Mouse (Mus musculus): ENCODE results near the gene D930007J09Rik. TPM values are rescaled to one million over a fixed set of nuclear protein-coding genes. Genes with fewer than 3 reads are reported as not detected.
A peak's percentile ranks its signal among the peaks of the same experiment; 100 is the strongest.

Gene D930007J09Rik
- 1 to 10 TPM; 1.2 to 2.4 TPM for total RNA-seq (2021)
- long read RNA-seq, experiment 1 = 0 reads
- long read RNA-seq, experiment 2 = 0 reads

DNA sequence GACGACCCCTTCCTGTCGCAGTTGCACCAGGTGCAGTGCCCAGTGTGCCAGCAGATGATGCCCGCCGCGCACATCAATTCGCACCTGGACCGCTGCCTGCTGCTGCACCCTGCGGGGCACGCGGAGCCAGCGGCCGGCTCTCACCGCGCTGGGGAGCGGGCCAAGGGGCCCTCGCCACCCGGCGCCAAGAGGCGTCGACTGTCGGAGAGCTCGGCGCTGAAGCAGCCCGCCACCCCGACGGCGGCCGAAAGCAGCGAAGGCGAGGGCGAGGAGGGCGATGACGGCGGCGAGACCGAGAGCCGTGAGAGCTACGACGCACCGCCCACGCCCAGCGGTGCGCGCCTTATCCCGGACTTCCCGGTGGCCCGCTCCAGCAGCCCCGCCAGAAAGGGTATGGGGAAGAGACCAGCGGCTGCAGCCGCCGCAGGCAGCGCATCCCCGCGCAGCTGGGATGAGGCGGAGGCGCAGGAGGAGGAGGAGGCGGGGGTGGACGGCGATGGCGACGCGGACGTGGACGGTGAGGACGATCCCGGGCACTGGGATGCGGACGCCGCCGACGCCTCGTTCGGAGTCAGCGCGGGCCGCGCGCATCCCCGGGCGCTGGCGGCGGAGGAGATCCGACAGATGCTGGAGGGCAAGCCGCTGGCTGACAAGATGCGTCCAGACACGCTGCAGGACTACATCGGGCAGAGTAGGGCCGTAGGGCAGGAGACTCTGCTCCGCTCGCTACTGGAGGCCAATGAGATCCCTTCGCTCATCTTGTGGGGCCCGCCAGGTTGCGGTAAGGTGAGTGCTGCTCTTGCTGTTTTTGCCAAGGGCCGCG is at the start of gene D930007J09Rik:
D930007J09Rik (minus strand) TSS at position 591 of the 823 bp plus-strand sequence.
- DNase-seq (ENCODE audit: low spot score in 2 of 2) = peak; percentile 31 to 55

DNA sequence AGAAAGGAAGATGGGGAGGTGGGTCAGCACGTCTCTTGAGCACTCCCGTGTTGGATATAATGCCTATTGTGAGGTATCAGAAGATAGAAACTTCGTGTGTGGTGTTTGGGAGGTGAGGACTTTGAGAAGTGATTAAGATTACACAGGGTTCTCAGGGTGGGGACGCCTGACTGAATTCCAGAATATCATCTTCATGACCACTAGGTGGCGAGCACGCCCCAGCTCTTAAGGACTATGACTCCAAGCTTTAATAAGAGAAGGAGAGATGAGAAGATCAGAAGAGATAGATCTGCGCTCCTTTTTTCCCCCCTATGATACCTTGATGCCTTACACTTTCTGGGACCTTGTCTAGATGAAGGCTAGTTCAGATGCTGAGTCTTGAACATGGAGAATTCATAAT is 49.3 kb upstream of the D930007J09Rik start:
- DNase-seq (ENCODE audit: low spot score in 2 of 2) = peak in 1 of 2 experiments; percentile 46

DNA sequence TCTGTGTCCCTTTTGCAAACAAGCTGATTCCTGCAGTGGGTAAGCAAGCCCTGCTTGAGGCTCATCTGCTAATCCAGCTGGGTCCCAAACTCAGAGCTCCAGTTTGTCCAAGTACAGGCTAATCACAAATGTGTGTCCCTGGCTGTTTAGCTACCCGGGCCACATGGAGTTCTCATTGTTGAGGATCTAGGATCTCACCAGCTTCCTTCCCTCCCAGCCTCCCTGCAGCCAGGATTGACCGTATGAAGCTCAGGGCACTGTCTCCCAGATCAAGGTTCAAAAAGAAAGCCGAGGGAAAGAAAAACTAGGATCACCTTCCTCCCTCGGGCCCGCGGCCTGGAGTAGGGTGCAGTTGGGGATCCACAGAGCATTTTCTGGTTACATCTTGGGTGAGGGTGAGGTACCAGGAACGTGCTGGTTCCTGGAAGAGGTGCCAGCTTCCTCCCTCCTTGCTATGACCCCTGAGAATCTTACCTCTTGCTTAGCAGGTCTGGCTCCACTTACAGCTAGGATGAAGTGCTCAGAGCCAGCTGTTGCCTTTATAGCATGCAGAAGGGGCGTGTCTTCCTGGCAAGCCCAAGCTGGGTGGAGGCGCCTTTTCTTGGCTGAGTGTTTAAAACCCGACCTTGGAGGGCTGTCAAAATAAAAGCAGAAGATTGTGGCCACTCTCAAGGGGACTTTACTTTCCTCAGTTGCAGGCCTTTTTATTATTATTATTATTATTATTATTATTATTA is 48.2 kb upstream of the D930007J09Rik start, which contains the start of gene Serpinb1a:
Serpinb1a (minus strand) TSS at position 518 of the 737 bp plus-strand sequence.
- DNase-seq (ENCODE audit: low spot score in 2 of 2) = no peak

DNA sequence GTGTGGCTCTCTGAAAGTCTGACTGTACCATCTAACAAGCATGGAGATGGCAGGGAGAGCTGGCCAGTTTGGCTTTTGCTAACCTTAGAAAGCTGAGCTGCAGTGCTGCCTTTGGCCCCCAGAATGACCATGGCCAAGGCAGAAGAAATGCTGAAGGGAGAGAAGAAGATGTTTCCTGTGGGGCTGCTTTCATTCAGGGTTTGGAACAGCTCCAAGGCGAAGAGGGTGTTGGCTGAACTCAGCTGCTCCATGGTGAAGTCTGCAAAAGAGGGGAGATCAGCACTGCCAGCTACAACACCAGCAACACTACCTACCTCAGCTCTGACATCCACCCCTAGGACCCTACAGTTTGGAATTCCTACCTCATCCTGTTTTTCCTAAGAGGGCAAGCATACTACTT is 47.5 kb upstream of the D930007J09Rik start:
- no peak for DNase-seq (ENCODE audit: low spot score in 2 of 2)

DNA sequence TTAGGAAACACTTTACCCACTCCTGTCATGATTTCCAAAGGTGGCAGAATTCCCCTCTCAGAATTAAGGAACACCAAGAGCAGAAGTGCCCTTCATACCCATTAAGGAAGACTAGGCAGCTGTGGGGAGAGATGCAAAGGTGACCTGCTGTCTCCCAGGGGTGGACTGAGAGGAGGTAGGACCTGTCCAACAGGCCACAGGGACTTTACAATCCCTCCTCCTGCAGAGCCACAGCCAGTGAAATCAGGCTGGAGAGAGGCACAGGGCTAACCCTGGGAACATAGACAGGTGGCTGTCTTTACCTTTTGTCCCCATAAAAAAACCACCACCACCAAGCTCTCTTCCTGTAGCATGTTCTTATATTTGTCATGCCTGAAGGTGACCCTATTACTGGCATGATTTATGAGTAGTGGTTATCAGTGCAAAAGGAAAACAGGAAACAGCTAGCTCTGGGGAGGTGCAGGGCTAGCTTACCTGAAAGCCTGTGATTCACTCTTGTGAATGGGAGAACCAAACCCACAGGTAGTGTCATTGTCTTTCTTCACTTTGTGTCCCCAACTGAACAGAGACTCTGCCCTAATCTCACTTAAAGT is 47.0 kb upstream of the D930007J09Rik start:
- no peak for DNase-seq (ENCODE audit: low spot score in 2 of 2)

DNA sequence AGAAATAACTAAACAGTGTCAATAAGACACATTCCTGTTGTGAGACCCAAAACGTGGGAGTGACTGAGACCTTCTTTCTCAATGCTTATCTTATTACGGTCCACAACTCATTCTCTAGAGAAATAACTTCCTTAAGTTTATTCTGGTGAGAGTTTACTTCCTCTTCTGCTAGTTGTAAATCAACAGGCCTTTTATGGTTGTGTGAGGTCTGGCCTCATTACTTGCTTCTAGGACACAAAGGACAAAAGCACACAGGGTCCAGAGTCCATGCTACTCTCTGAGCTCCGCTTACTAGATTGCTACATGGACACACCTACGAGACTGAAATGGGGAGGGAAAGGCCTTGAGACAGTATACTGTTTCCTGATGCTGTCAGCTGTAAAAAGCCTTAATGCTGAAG is 46.4 kb upstream of the D930007J09Rik start:
- DNase-seq (ENCODE audit: low spot score in 2 of 2) = no peak

DNA sequence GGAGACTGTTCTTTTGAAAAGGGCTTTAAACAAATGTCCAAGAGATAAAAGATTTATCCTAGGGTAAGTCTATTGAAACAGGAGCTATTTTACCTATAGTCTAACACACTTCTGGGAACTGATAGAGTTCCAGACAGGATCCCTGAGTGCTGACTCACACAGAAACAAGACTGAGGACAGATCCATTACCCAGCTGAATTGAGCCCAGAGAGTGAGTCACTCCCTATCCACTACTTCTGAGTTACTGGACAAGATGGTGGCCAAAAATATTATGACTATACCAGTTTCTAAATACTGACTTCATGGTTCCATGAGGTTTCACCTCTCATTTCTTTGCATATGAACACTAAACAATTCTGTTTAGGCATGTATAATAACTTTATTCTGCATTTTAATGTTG is 43.6 kb upstream of the D930007J09Rik start:
- DNase-seq (ENCODE audit: low spot score in 2 of 2) = no peak

DNA sequence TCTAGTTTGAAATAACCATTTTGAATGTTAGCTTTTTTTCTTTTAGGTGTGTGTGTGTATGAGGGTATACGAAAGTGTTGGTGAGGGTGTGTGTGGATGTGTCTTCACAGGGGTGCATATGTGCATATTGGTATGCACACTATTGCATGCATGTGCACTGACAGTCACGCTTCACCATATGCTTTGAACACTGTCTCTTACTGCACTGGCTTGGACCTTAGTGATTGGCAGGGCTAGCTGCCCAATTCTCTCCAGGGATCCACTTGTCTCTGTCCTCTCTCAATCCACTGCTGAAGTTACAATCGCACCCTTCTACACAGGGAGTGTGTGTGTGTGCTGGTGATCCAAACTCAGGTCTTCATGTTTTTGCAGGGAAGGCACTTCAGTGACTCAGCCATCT is 38.7 kb upstream of the D930007J09Rik start:
- no peak for DNase-seq (ENCODE audit: low spot score in 2 of 2)

DNA sequence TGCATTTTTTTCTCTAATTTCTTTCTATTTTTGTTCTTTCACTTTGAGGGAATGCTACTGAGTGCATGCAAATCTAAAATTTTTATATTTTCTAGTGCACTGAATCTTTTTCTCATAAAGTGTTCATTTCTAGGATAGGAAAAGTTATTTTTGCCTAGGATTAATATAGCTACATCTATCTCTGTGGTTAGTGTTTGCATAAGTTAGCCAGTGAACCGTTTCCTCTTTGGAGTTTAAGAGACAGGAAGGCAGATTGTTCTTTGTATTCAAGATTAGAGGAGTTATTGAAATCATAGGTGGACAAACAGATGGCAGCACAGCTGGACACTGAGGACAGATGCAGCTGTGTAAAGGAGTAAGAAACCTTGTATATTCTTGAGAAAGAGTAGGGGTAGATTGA is 36.7 kb upstream of the D930007J09Rik start:
- no peak for DNase-seq (ENCODE audit: low spot score in 2 of 2)

DNA sequence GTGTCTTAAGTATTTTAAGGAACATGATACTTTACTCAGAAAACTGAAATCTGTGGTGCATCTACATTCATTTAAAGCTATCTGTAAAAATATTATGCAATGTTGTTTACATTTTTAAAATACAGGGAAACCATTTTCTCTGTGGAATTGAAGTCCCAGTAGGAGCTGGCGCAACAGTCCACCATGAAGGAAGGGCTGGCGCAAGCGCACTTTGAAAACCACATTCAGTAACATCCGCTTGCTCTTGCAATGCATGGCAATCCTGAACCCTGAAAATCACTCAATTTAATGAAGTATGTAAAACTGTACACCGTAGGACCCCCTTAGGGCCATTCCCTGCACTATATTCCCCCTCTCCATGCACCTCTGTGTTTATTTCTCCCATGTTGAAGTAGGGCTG is 31.9 kb upstream of the D930007J09Rik start:
- DNase-seq (ENCODE audit: low spot score in 2 of 2) = no peak

DNA sequence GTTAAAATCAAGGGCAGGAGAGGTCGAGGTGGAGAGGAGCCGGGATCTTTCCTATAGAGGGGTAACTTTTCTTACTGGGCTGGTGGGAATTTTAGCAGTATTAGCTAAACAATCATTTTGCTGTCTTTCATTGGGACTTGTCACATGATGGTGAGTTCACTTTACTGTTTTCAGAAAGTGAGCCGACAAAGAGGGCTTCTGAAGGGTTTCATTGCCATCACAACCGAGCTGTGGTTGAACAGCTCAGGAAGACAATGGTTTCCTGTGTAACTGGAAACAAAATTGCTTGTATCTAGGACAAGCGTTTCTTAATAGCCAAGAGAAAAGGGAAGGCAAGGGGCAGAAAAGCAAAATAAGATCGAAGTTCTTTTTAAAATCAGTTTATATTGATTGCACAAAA is 30.6 kb upstream of the D930007J09Rik start:
- no peak for DNase-seq (ENCODE audit: low spot score in 2 of 2)

DNA sequence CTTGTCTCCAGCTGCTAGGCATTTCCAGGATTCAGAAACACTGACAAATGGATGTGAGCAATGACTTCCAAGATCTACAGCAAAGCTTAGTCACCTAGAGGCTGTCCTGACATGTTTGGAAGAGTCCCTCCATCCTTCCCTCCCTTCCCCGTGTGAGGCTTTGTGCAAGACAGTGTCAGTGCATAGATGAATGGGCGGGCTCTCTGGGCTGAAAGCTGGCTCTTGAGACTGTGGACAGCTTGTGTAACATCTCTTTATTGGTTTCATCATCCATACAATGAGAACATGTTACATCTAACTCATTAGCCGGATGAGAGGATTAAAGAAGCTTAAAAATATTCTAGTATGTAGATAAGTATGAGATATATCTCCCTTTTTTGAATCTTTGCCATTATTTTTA is 30.1 kb upstream of the D930007J09Rik start:
- no peak for DNase-seq (ENCODE audit: low spot score in 2 of 2)

DNA sequence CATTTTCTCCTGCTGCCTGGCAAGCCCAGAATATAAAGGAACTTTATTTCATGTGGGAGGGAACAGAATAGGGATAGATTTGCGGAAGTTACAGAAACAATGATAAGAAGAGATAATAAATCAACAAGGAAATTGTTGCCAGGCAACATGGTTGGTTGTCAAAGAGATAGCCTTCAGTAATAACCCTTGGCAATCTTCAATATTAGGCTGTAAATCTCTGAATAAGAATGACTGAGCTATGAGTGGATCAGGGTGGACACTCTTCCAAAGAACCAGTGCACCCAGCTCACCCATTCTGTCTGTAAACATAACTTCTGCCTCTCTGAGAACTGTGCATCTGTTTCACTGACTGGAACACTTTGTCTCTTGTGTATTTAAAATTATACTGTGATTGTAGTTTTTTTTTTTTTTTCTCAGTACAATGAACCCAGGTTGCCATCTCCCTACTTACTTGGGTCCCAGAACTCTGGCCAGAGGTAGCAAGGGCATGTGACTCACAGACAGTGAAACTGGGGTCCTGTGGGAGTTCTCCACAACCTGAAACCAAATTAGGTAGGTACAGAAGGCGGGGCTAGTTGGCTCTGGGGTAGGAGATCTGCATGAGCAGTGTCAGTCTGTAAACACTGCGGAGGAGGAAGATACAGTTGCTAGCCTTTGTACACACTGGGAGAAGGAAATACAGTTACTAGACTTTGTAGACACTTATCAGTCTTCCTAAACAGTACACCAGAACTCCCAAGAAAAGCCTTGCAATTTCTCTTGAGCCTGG is 29.0 kb upstream of the D930007J09Rik start:
- DNase-seq (ENCODE audit: low spot score in 2 of 2) = no peak

DNA sequence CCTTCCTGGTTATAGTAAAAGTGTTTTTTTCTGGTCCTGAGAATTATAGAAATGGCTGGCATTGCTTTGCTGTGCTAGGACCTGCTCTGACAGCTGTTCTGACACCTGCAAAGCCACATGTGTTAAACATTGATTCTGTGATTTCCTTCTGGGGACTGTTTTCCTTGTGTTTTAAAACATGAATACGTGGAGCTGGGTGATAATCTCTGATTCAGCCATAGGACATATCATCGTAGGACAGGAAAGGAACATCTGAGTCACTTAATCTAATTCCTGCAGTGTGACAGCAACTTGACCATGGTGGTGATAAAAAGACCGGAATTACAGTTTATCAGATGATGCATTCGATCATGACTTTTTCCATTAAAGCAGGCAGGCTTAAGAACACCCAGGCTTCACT is 26.2 kb upstream of the D930007J09Rik start:
- DNase-seq (ENCODE audit: low spot score in 2 of 2) = no peak

DNA sequence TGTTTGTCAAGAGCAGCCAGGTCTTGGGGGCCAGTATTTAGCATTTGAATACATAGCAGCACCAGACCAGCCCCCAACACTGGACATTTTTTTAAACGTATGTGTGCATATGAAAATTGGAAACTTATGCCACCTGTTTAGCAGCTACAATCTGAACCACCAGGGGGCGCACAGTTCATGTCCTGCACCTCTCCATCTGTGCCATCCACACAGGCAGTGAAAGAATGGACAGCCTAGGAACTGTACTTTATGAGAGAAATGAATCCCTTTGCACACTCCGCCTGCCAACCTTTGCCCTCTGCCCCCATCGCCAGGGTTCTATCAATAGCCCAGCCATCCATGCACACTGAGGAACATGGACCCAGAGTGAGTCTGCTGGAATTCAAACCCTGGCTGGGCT is 25.3 kb upstream of the D930007J09Rik start:
- DNase-seq (ENCODE audit: low spot score in 2 of 2) = peak in 1 of 2 experiments; percentile 31

DNA sequence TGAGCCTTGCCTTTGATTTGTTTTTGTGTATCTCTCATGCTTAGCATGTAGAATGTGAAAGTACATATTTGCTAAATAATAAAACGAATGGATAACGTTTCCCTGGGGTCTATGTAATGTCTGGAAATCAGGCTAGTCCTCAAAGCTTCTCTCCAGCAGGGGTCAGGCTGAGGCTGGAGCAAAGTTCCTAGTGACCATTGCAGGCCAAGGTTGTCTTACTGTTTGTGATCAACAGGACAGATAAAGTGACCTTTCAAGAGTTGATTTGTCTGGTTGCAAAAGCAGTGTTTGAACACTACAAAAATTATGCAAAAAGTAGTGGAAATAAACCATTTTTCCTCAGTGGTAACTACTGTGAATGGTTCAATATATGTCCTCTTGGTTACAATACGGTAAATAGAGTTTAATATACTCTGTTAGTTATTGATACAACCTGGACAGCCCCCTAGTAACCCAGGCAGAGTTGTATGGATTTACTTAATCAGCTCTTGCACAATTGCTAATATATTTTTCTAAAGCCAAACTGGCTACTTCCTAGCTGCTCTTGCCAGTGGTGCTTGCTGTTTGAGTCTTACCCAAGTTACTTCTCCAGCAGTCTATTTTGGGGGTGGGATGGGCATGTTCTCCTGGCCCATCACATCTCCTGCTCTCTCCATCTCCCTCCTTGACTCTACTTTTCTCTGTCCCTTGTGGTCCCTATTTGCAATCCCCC is 24.6 kb upstream of the D930007J09Rik start:
- DNase-seq (ENCODE audit: low spot score in 2 of 2) = no peak

DNA sequence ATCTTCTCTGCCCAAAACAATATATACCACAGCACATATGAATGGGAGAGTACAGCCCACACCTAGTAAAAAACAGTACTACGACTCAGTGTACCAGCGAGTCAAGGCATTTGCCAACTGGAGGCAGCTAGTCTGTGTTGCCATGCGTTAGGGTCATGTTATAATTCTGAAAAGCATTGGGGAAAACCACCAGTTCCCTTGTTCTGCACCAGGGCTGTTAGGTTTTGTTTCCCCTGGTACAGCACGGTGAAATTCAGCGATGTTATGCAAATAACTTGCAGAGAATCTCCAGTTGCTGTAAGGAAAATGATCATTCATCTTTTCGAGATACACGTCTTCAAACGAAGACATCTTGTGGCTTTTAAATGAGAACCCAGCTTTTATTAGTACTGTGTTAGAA is 22.9 kb upstream of the D930007J09Rik start:
- DNase-seq (ENCODE audit: low spot score in 2 of 2) = no peak

DNA sequence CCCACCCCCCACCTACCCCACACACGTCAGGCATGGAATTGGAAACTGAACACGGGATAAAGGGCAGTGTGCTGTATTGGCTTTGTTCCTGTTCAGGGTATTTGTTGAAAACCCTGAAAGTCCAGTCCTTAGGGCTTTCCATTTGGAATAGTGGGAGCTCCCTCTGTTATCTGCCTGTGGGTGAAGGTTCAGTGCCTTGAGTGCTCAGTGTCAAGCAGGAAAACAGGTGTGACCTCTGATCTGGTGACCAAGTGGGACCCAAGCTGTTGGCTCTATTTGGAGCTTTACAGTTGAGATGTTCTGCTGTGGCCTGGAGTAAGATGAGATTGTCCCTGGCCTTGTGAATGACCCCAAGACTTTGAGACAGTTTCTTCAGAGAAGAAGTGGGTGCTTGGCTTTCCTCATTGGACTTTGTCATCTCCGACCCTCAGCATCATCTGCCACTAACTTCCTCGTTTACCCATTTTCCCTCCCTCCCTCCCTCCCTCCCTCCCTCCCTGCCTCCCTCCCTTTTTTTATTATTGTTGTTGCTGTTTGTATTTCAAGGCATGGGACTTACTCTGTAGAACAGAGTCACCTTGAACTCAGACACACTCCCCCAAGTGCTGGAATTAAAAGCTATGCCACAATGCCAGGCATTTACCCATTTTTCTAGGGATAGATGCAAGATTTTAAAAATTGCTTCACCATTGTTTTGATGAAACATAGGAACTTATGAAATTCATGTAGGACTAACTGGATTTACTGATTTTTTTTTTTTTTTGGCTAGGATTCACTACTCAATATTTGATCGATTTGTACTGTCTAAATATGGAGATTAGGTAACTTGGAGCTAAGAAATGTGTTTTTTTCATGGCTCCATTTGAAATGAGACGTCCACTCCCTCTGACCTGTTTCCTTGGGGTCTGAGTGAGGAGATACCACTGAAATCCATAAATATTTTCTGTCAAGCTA is 22.0 kb upstream of the D930007J09Rik start:
- no peak for DNase-seq (ENCODE audit: low spot score in 2 of 2)

DNA sequence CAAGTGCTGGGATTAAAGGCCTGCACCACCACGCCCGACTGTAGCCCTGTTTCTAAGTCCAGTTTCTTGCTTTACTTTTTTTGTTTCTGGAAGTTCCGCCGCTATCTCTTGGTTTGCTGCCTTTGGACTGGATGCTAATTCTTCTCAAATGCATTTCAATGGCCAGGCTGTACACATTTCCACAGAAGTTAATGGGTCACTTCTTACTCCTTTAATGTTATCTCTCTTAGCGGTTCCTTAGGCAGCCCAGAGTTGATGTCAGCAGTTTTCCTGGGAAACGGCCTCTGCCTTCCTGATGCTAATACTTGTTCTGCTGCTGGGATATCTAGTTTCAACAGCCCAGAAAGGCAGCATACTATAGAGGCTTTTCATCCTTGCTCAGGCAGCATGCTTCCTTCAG is 20.5 kb upstream of the D930007J09Rik start:
- no peak for DNase-seq (ENCODE audit: low spot score in 2 of 2)
